Mouse (Mus musculus) forebrain, embryonic 16.5 days (tissue): ENCODE results near the gene Spata33. TPM values are rescaled to one million over a fixed set of nuclear protein-coding genes. Genes with fewer than 3 reads are reported as not detected.
A peak's percentile ranks its signal among the peaks of the same experiment; 100 is the strongest.
"Not testable (repeated sequence)": the region's sequence is repeated elsewhere in the genome, so short reads cannot be mapped to it uniquely, and the experiment has no call there.

Experiments used
- ATAC-seq: fragments of 200-750 bp; cut with Nextera tagmentation; 2 replicates; pipeline ENCODE4 v1.8.0; 2017; ENCODE audit warnings: mild to moderate bottlenecking, moderate library complexity
- H3K27ac ChIP-seq: fragments of 300-500 bp; sonication (generic); 2 replicates; pipeline ENCODE4 v1.5.1; 2014; ENCODE audit warnings: low read length, control low read depth
- H3K27me3 ChIP-seq: fragments of 300-500 bp; sonication (generic); replicated peaks from 2 replicates; pipeline ENCODE4 v1.6.1; 2014; ENCODE audit warnings: low read length; ENCODE audit not compliant: control insufficient read depth, insufficient read depth
- H3K36me3 ChIP-seq: fragments of 300-500 bp; sonication (generic); 2 replicates; pipeline ENCODE4 v1.6.1; 2014; ENCODE audit not compliant: control insufficient read depth, insufficient read depth
- H3K4me1 ChIP-seq: fragments of 300-500 bp; sonication (generic); replicated peaks from 2 replicates; pipeline ENCODE4 v1.6.1; 2014; ENCODE audit warnings: low read length; ENCODE audit not compliant: control insufficient read depth, insufficient read depth
- H3K4me2 ChIP-seq: fragments of 300-500 bp; sonication (generic); 2 replicates; pipeline ENCODE4 v1.6.1; 2014; ENCODE audit warnings: mild to moderate bottlenecking, low read length, control low read depth
- H3K4me3 ChIP-seq: fragments of 300-500 bp; sonication (generic); replicated peaks from 2 replicates; pipeline ENCODE4 v1.5.1; 2014; ENCODE audit warnings: mild to moderate bottlenecking, low read length, control low read depth
- H3K9ac ChIP-seq: fragments of 300-500 bp; sonication (generic); replicated peaks from 2 replicates; pipeline ENCODE4 v1.6.1; 2014; ENCODE audit warnings: low read depth, low read length, control low read depth
- H3K9me3 ChIP-seq: fragments of 300-500 bp; sonication (generic); 2 replicates; pipeline ENCODE4 v1.6.1; 2016; ENCODE audit warnings: low read length; ENCODE audit not compliant: control insufficient read depth
- WGBS: fragments of 180-500 bp; shearing (Covaris S2); extraction: QIAGEN DNeasy Blood & Tissue Kit; methylation state at CpG from one replicate; pipeline ENCODE4 v1.1.7; 2014; 5-methylcytosine and 5-hydroxymethylcytosine counted together
- polyA plus RNA-seq: library from polyadenylated mRNA; unstranded; fragments of >200 nt; fragmentation: Nextera tagmentation; extraction: Ambion mirVana; gene quantifications from 2 replicates; pipeline ENCODE4 v1.2.1, GENCODE M21; 2015

The Spata33 gene
- polyA plus RNA-seq, 1 experiment from 2014 or later, result 6.3 TPM

DNA sequence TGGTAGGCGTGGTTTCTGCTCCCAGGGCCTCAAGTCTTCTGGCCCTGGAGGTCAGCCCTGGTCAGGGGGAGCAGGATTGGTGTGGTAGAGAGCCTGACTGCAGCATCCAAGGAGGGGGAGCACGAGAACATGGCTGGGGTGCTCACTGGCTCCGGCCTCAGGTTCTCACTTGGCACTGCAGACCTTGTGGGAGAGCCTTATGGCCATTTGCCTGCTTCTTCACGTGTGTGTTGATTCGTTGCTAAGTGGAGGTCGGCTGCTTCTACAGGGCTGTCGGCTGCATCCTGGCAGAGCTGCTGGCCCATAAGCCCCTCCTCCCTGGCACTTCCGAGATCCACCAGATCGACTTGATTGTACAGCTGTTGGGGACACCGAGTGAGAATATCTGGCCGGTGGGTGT is 17.7 kb downstream of the Spata33 start:
- H3K4me1 ChIP-seq, result peaks cover 12% of the 10 kb centered on the region
- H3K9me3 ChIP-seq, H3K4me2 ChIP-seq, H3K9ac ChIP-seq, ATAC-seq, H3K36me3 ChIP-seq, H3K4me3 ChIP-seq, H3K27ac ChIP-seq: not testable (repeated sequence)
- H3K27me3 ChIP-seq, result peaks cover 10% of the 10 kb centered on the region; the same call in 1 of the 2 replicates
- 85% methylated on average over 9 of the region's 11 CpGs for WGBS

DNA sequence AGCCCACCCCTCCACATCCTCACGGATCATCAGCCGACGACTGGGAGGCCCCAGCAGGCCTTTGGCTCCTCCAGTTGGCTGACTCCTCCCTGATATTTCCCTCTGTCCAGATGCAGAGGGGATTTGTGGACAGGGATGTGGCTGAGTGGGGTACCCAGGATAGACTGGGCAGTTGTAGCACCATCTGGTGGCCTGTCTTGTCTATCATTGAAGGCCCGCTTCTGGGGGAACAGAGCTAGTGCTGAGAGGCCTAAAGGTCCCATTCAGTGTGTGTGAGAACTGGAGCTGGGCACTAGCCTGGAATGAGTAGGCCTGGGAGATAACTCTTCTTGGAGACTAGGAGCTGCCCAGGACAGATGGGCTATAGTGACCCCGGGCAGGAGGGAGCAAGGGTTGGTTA is 19.1 kb downstream of the Spata33 start:
- H3K9ac ChIP-seq, result no peak overlapping the region
- no peak overlapping the region for H3K27ac ChIP-seq
- H3K36me3 ChIP-seq, result peaks cover 6% of the 10 kb centered on the region
- no peak overlapping the region for H3K4me3 ChIP-seq
- no peak overlapping the region for H3K4me2 ChIP-seq
- H3K27me3 ChIP-seq, result peaks cover 16% of the 10 kb centered on the region; the same call in 1 of the 2 replicates
- H3K9me3 ChIP-seq, result no peaks in the 10 kb centered on the region
- peaks cover 17% of the 10 kb centered on the region for H3K4me1 ChIP-seq
- WGBS, result 60% methylated on average over 5 of the region's 5 CpGs
- no peak for ATAC-seq

DNA sequence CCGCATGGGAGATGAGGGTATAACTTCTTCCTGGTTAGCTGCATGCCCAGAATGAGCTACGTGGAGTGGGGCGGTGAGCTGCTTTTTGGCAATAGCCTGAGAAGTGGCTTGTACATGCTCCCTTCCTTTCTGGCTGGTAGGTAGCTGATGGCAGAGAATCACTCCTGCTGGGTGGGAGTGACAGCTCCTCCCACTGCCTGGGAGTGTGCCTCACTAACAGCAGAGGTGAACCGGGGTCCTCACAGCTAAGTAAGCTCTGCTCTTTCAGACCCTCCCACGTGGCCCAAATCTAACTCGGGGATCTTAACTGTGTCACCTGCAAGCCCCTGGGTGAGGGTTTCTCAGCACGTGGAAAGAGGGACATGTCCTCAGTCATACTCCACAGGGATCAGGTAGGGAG is 19.9 kb downstream of the Spata33 start:
- H3K27me3 ChIP-seq, result peaks cover 20% of the 10 kb centered on the region; the same call in 1 of the 2 replicates
- 47% methylated on average over 7 of the region's 7 CpGs for WGBS
- no peak overlapping the region for H3K9ac ChIP-seq
- no peak overlapping the region for H3K27ac ChIP-seq
- no peak overlapping the region for H3K4me3 ChIP-seq
- no peaks in the 10 kb centered on the region for H3K9me3 ChIP-seq
- no peak overlapping the region for H3K4me2 ChIP-seq
- ATAC-seq, result no peak
- peaks cover 4% of the 10 kb centered on the region for H3K36me3 ChIP-seq
- H3K4me1 ChIP-seq, result peaks cover 17% of the 10 kb centered on the region

DNA sequence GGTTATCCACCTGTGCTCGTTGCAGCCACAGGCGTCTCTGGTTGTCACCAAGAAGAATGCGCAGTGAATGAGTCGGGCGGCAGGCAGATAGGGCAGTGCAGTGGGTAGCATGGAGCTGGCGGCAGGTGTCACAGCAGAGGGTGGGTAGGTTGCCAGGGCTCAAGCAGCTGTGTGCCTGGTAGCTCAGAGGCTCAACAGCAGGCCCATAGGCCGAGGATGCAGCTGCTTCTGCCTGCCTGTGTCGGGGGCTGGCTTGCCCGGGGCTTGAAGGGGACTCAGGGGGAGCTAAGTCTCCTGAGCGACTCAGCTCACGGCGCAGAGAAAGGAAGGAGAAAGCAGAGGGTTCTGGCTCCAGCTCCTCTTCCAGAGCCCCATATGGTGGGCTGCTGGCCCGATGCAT is 20.7 kb downstream of the Spata33 start:
- ATAC-seq, result no peak
- peaks cover 17% of the 10 kb centered on the region for H3K4me1 ChIP-seq
- H3K4me2 ChIP-seq, result no peak overlapping the region
- peaks cover 4% of the 10 kb centered on the region for H3K36me3 ChIP-seq
- no peak overlapping the region for H3K27ac ChIP-seq
- H3K9me3 ChIP-seq, result no peaks in the 10 kb centered on the region
- peaks cover 20% of the 10 kb centered on the region; the same call in 1 of the 2 replicates for H3K27me3 ChIP-seq
- H3K9ac ChIP-seq, result no peak overlapping the region
- WGBS, result 61% methylated on average over 13 of the region's 13 CpGs
- no peak overlapping the region for H3K4me3 ChIP-seq

DNA sequence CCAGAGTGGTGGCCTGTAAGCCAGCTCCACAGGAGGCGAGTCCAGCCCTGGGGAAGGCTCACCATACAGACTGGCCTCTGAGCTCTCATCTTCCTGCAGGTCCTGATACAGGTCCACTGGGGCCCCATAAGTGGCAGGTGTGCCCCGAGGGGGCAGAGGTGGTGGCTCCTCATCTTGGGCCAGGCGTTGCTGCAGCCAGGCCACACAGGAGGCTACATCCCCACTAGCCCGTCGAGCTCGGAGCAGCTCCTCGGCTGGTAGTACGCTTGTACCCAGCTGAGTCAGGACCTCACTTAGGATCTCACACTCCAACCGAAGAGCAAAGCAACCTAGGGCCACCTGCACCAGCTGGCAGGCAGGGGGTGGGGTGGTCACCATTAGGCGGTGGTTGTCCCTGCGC is 21.1 kb downstream of the Spata33 start:
- Histone ChIP-seq H3K36me3 (peaks cover 4% of the 10 kb centered on the region), H3K4me2 (no peak overlapping the region), H3K4me3 (no peak overlapping the region), H3K27me3 (peaks cover 20% of the 10 kb centered on the region; the same call in 1 of the 2 replicates), H3K9ac (no peak overlapping the region), H3K4me1 (peaks cover 17% of the 10 kb centered on the region), H3K9me3 (no peaks in the 10 kb centered on the region), H3K27ac (no peak overlapping the region)
- whole genome bisulfite sequencing, result 78% methylated on average over 11 of the region's 11 CpGs
- ATAC-seq, result no peak

DNA sequence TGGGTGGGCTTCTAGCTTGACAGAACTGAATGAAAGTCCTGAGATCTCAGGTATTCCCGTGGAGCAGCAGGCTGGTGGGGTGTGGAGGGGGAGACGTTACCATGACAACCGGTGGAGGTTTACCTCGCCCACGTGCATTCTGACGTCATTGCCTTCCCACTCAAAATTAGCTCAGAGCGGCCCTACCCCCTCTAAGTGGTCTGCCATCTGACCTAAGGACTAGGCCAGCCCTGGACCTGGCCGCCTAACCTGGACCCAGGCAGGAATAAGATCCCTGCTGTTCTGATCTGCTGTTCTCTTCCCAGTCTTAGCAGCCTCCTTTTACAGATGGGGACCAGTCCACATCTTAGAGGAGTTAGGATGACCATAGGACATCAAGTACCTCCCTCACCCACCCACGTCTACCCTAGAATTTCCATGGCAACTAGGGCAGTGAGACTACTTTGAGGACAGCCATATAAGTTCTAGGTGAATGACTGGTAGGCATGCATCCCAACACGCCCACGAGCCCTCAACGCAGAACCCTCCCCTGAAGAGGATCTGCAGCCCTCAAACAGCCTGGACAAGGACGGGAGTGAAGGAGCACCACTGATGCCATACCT is 22.4 kb downstream of the Spata33 start:
- Histone ChIP-seq H3K4me2 (peak overlapping the region; percentile 73), H3K4me3 (peak overlapping the region; percentile 44), H3K27ac (no peak overlapping the region), H3K4me1 (peaks cover 17% of the 10 kb centered on the region), H3K9ac (peak overlapping the region; percentile 61), H3K36me3 (no peaks in the 10 kb centered on the region), H3K27me3 (peaks cover 20% of the 10 kb centered on the region; the same call in 1 of the 2 replicates), H3K9me3 (no peaks in the 10 kb centered on the region)
- 32% methylated on average over 13 of the region's 13 CpGs for WGBS
- ATAC-seq, result 0 out of 2 replicates have a peak, but pooled peaks have one; percentile 28

DNA sequence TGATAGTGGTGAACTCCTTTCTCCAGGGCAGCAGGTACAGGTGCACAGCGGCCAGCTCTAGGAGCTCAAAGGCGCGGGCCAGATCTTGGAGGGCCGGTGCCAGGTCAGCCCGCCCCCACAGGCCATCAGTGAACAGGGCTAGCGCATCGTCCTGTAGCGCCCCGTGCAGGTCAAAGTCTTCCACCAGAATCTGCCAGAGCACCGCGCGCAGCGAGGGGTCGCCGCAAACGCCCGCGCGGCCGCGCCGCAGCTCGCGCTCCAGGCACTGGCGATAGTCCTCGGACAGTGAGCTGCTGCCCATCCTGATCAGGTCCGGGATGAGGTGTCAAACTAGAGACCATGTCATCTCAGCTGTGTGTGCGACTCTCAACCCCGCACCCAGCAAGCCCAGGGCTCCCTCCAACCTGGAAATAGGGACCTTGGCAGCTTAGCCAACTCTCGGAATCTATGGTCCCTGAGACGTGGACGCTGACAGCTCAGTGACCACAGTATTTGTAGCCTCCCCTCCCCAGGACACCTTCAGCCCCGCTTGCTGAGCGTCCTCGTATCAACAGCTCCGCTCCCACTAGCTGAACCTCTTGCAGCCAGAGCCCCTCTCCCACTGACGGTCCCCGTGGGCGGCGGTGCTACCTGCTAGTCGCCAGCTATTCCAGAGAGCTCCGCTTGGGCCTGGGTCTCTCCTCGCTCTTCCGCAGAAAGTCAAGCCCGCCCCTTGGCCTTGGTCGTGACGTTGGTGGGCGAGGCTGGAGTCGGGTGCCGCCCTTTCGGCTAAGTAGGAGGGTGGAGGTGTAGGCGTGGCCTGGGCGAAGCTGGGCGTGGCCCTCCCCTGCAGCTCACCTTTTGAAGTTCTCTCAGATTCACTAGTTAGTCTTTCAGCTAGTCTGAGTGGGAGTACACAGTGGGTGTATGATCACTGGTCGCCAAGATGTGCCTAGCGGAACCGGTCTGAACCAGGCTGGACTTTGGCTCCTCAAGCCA is 23.2 kb downstream of the Spata33 start, which contains the start of gene Spata2l:
TSS of gene Spata2l (minus strand) at position 714 of the 978 bp plus-strand sequence.
- WGBS, result 1% methylated on average over 57 of the region's 57 CpGs
- Histone ChIP-seq H3K27me3 (peaks cover 20% of the 10 kb centered on the region; the same call in 1 of the 2 replicates), H3K4me3 (peak within 1 kb of the TSS; percentile 44), H3K4me2 (peak within 1 kb of the TSS; percentile 73), H3K36me3 (no peaks in the 10 kb centered on the region), H3K27ac (no peak within 1 kb of the TSS), H3K4me1 (peaks cover 17% of the 10 kb centered on the region), H3K9me3 (no peaks in the 10 kb centered on the region), H3K9ac (peak within 1 kb of the TSS; percentile 61)
- peak; percentile 76 for ATAC-seq

DNA sequence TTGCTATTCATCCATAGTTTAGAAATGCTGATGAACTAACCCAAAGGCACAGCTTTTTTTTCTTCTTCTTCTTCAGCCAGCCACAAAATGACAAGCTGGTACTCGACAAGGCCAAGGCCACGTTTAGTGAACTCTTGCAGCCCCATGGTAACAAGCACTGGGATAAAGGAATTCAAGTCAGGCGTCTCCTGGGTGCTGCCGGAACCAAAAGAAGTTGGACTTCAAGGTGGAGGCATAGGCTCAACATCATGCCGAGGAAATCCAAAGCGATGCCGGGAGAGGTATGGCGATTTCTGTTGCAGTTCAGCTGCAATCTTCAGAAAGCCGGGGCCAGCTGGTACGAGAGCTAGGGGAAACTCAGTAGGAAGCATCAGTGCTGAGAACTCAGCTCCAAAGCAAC is 26.8 kb downstream of the Spata33 start:
- Histone ChIP-seq H3K4me1 (peaks cover 17% of the 10 kb centered on the region), H3K4me2 (no peak overlapping the region), H3K4me3 (no peak overlapping the region), H3K9ac (no peak overlapping the region), H3K27me3 (peaks cover 15% of the 10 kb centered on the region; the same call in 1 of the 2 replicates), H3K36me3 (peaks cover 3% of the 10 kb centered on the region; the same call in 1 of the 2 replicates), H3K9me3 (no peaks in the 10 kb centered on the region), H3K27ac (no peak overlapping the region)
- 83% methylated on average over 10 of the region's 10 CpGs for WGBS
- no peak for ATAC-seq
